Mouse (Mus musculus) effector memory CD4-positive, alpha-beta T cell, adult 5 months (primary cell): ENCODE results near the gene Gapdh. TPM values are rescaled to one million over a fixed set of nuclear protein-coding genes. Genes with fewer than 3 reads are reported as not detected.

Experiments
- polyA plus RNA-seq: library from polyadenylated mRNA; unstranded; fragments of 100-300 nt; shearing (Covaris generic); gene quantifications from one replicate; pipeline ENCODE4 v1.2.1, GENCODE M21; 2017

Gapdh gene
- polyA plus RNA-seq: 398 TPM

GRCm38 (mm10) chr6:125166051-125166751 is at the start of gene Gapdh:
TSS of gene Gapdh (minus strand) at chr6:125166467.

GRCm38 (mm10) chr6:125215148-125215954 is 49.1 kb upstream of the Gapdh start, which contains the start of gene Vamp1:
TSS of gene Vamp1 (plus strand) at chr6:125215551.

GRCm38 (mm10) chr6:125191332-125192015 is 25.2 kb upstream of the Gapdh start, which contains the start of the genes Ncapd2 and Mrpl51:
TSS of gene Ncapd2 (minus strand) at chr6:125191701.
TSS of gene Mrpl51 (plus strand) at chr6:125191801.

GRCm38 (mm10) chr6:125145001-125145400 is 21.3 kb downstream of the Gapdh start, which contains the start of gene Iffo1:
TSS of gene Iffo1 (plus strand) at chr6:125145241.

GRCm38 (mm10) chr6:125131302-125132156 is 34.7 kb downstream of the Gapdh start, which contains the start of gene Nop2:
TSS of gene Nop2 (plus strand) at chr6:125131909.

Other genes with a start within 250 kb of the Gapdh start
- gene Ptms, start 246.4 kb downstream of the Gapdh start, polyA plus RNA-seq: 4.7 TPM
- 116 TPM for gene Mlf2, start 235.1 kb downstream of the Gapdh start, polyA plus RNA-seq
- gene Cops7a, start 200.9 kb downstream of the Gapdh start, polyA plus RNA-seq: 39.3 TPM
- gene Pianp, start 169.8 kb downstream of the Gapdh start, polyA plus RNA-seq: 0.96 TPM
- gene Zfp384, start 157.3 kb downstream of the Gapdh start, polyA plus RNA-seq: 60.2 TPM
- 54.7 TPM for gene Ing4, start 126.7 kb downstream of the Gapdh start, polyA plus RNA-seq
- gene Acrbp, start 116.8 kb downstream of the Gapdh start, polyA plus RNA-seq: 6.5 TPM
- gene Lpar5, start 98.5 kb downstream of the Gapdh start, polyA plus RNA-seq: 10.5 TPM
- gene Chd4, start 70.5 kb downstream of the Gapdh start, polyA plus RNA-seq: 52.2 TPM
- gene Nop2, start 34.6 kb downstream of the Gapdh start, polyA plus RNA-seq: 26.2 TPM
- 17.8 TPM for gene Iffo1, start 21.2 kb downstream of the Gapdh start, polyA plus RNA-seq
- 19.4 TPM for gene Ncapd2, start 25.2 kb upstream of the Gapdh start, polyA plus RNA-seq
- gene Mrpl51, start 25.3 kb upstream of the Gapdh start, polyA plus RNA-seq: 47.7 TPM
- 39.1 TPM for gene Vamp1, start 49.1 kb upstream of the Gapdh start, polyA plus RNA-seq
- 85.2 TPM for gene Tapbpl, start 65.4 kb upstream of the Gapdh start, polyA plus RNA-seq
- gene Cd27, start 70.5 kb upstream of the Gapdh start, polyA plus RNA-seq: 391 TPM
- 1.7 TPM for gene Tuba3a, start 119.6 kb upstream of the Gapdh start, polyA plus RNA-seq
- gene Ltbr, start 147.4 kb upstream of the Gapdh start, polyA plus RNA-seq: not detected
- 0.10 TPM for gene Scnn1a, start 154.2 kb upstream of the Gapdh start, polyA plus RNA-seq
- 33.9 TPM for gene Tnfrsf1a, start 182.9 kb upstream of the Gapdh start, polyA plus RNA-seq
- gene Plekhg6, start 214.3 kb upstream of the Gapdh start, polyA plus RNA-seq: not detected